Comparison of ENCODE assay signal across 9 mouse cellular contexts in the genomic region with DNA sequence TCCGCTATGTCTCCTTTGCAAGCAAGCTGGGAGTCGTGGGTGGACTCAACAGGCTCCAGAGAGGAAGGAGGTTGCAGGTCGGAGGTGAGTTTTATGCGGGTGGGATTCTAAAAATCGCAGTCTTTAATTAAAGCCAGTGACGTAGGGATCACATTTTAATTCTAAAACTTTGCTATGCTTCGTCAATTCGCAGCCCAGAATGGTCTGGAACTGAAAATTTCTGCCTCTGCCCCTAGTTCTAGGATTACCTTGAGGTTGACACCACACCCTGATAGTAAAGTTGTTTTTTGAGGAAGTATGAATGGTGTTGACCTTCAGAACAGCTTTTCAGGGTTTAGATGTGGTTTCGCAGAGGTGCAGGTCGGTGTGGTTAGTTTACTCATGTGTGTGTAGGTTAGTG. TPM values are rescaled to one million over a fixed set of nuclear protein-coding genes. Genes with fewer than 3 reads are reported as not detected.
DNase-seq lines count a peak whose midpoint lies in the region; ATAC-seq and TF ChIP-seq lines count a peak whose summit lies in the region.
"Had no signal": no experiment of that assay in that cellular context is flagged by ENCODE, and none has a peak within 500 bp of the region (broad histone marks: within the 10 kb centered on the region; RNA-seq: fewer than 3 reads in every experiment).

No protein-coding gene starts in this region.

- no peak for ATAC-seq in forebrain, postnatal 0 days
- ATAC-seq in liver, embryonic 15.5 days (ENCODE audit: insufficient read depth): no peak
- no peak for ATAC-seq in stomach, embryonic 16.5 days (ENCODE audit: insufficient read depth, low FRiP score)

- H3ac ChIP-seq in C2C12 (ENCODE audit: control insufficient read depth, insufficient read length, low read depth): peak overlapping the region; percentile 59

- peak overlapping the region; percentile 67 for H3K4me2 ChIP-seq in forebrain, postnatal 0 days (ENCODE audit: low read depth)
- peak overlapping the region; percentile 77 for H3K4me2 ChIP-seq in liver, embryonic 15.5 days
- peak overlapping the region; percentile 84 for H3K4me2 ChIP-seq in stomach, embryonic 16.5 days (ENCODE audit: low read depth, low read length)

- H3K9me3 ChIP-seq in forebrain, postnatal 0 days (ENCODE audit: low read length): no peaks in the 10 kb centered on the region
- no peaks in the 10 kb centered on the region for H3K9me3 ChIP-seq in liver, embryonic 15.5 days (replicated peaks)
- no peaks in the 10 kb centered on the region for H3K9me3 ChIP-seq in stomach, embryonic 16.5 days (replicated peaks; ENCODE audit: control insufficient read depth, low read length)

- H3K4me1 ChIP-seq in forebrain, postnatal 0 days (ENCODE audit: insufficient read depth): peaks cover 10% of the 10 kb centered on the region; the same call in 1 of the 2 replicates
- peaks cover 72% of the 10 kb centered on the region for H3K4me1 ChIP-seq in liver, embryonic 15.5 days (replicated peaks)
- peaks cover 18% of the 10 kb centered on the region for H3K4me1 ChIP-seq in stomach, embryonic 16.5 days (ENCODE audit: control insufficient read depth, insufficient read depth, low read length)

- H3K27me3 ChIP-seq in C2C12 (ENCODE audit: control insufficient read depth, insufficient read depth, insufficient read length): no peaks in the 10 kb centered on the region
- H3K27me3 ChIP-seq in forebrain, postnatal 0 days (ENCODE audit: insufficient read depth, low read length): no peaks in the 10 kb centered on the region
- no peaks in the 10 kb centered on the region for H3K27me3 ChIP-seq in liver, embryonic 15.5 days
- no peaks in the 10 kb centered on the region for H3K27me3 ChIP-seq in stomach, embryonic 16.5 days (ENCODE audit: control insufficient read depth, insufficient read depth, low read length)
- H3K27me3 ChIP-seq: Patski had no signal

- peak overlapping the region; percentile 98 for H3K27ac ChIP-seq in gastrocnemius, adult 2 months
- 0 out of 2 replicates have a peak overlapping the region, but pooled peaks have one; percentile 93 for H3K27ac ChIP-seq in forebrain, postnatal 0 days (ENCODE audit: low read depth, low read length)
- peak overlapping the region; percentile 100 for H3K27ac ChIP-seq in liver, embryonic 15.5 days (replicated peaks)
- H3K27ac ChIP-seq in stomach, embryonic 16.5 days (ENCODE audit: low read length): peak overlapping the region; percentile 94

- H3K79me3 ChIP-seq in C2C12 (ENCODE audit: low read depth): peaks cover 47% of the 10 kb centered on the region

- peak overlapping the region; percentile 98 for H3K9ac ChIP-seq in forebrain, postnatal 0 days
- H3K9ac ChIP-seq in liver, embryonic 15.5 days: peak overlapping the region; percentile 97
- H3K9ac ChIP-seq in stomach, embryonic 16.5 days (ENCODE audit: low read length): peak overlapping the region; percentile 99

- WGBS in forebrain, postnatal 0 days: 25% methylated on average over 10 of the region's 10 CpGs
- WGBS in liver, embryonic 15.5 days (ENCODE audit: insufficient replicate concordance): 9% methylated on average over 10 of the region's 10 CpGs
- 27% methylated on average over 10 of the region's 10 CpGs for WGBS in stomach, embryonic 16.5 days

- no peaks in the 10 kb centered on the region for H3K36me3 ChIP-seq in C2C12 (ENCODE audit: control insufficient read depth, insufficient read depth)
- 0 out of 2 replicates have a peak, but pooled peaks cover 4% of the 10 kb centered on the region for H3K36me3 ChIP-seq in forebrain, postnatal 0 days (ENCODE audit: insufficient read depth)
- peaks cover 28% of the 10 kb centered on the region for H3K36me3 ChIP-seq in liver, embryonic 15.5 days (replicated peaks)
- H3K36me3 ChIP-seq in stomach, embryonic 16.5 days (ENCODE audit: control insufficient read depth, insufficient read depth, low read length): no peaks in the 10 kb centered on the region

- no peak for DNase-seq in gastrocnemius, adult 2 months
- DNase-seq in gastrocnemius, postnatal 36 days: no peak
- no peak for DNase-seq in forebrain, postnatal 0 days
- DNase-seq in layer of hippocampus, adult 11-12 months (ENCODE audit: low spot score): no peak
- DNase-seq in cerebellum, adult 9-11 months: no peak

- intact Hi-C loops in gastrocnemius, adult 2 months (cut with DNase I): loop anchor here (5.0 kb wide), 1 partner anchor 47 kb away; a partner anchor contains a TSS
- intact Hi-C loops in gastrocnemius, postnatal 36 days (cut with DNase I): loop anchor here (5.0 kb wide), 1 partner anchor 57 kb away; no protein-coding TSS in a partner anchor

- peaks cover 60% of the 10 kb centered on the region for H3K79me2 ChIP-seq in C2C12 (ENCODE audit: control insufficient read depth, insufficient read depth)

- no peak for TF ChIP-seq CTCF in gastrocnemius, adult 2 months (IDR thresholded peaks at IDR 0.05)
- TF ChIP-seq CTCF in C2C12 (IDR thresholded peaks at IDR 0.05; ENCODE audit: control insufficient read depth, insufficient read depth, insufficient read length): no peak
- no peak for TF ChIP-seq CTCF in forebrain, postnatal 0 days (IDR thresholded peaks at IDR 0.05; ENCODE audit: low read depth)

- peak overlapping the region; percentile 100 for H3K4me3 ChIP-seq in gastrocnemius, adult 2 months
- peak overlapping the region; percentile 68 for H3K4me3 ChIP-seq in C2C12 (ENCODE audit: insufficient read depth, poor library complexity, severe bottlenecking)
- peak overlapping the region; percentile 81 for H3K4me3 ChIP-seq in forebrain, postnatal 0 days (ENCODE audit: low read depth, low read length)
- peak overlapping the region; percentile 95 for H3K4me3 ChIP-seq in liver, embryonic 15.5 days (replicated peaks)
- peak overlapping the region; percentile 88 for H3K4me3 ChIP-seq in stomach, embryonic 16.5 days (replicated peaks; ENCODE audit: low read length)

TF ChIP-seq in C2C12, 6 proteins besides CTCF, POLR2A, EP300 and RAD21:
- TF ChIP-seq MYOG (IDR thresholded peaks at IDR 0.05; ENCODE audit: control insufficient read depth, extremely low read depth, insufficient read length) (no peak), FOSL1 (IDR thresholded peaks at IDR 0.05; ENCODE audit: insufficient read depth, low read length, poor library complexity, severe bottlenecking) (no peak), USF1 (IDR thresholded peaks at IDR 0.05; ENCODE audit: low read depth) (no peak), MYOD1 (IDR thresholded peaks at IDR 0.05; ENCODE audit: control insufficient read depth, insufficient read length, low read depth) (no peak), MAX (IDR thresholded peaks at IDR 0.05) (no peak), CEBPB (IDR thresholded peaks at IDR 0.05; ENCODE audit: low read depth) (no peak)

RNA-seq across cellular contexts. Expression of a gene that starts 1.3 kb away (rescaled TPM):
- 10 to 100 TPM; 72.3 to 74.9 TPM for total RNA-seq in gastrocnemius, adult 2 months (2021)
- total RNA-seq in gastrocnemius, postnatal 36 days (2021): 10 to 100 TPM; 58.7 to 67.4 TPM
- 151 TPM for polyA plus RNA-seq in C2C12 (2012; fragmentation: generic; extraction: Trizol)
- 270 and 334 TPM in 2 replicates for total RNA-seq in forebrain, postnatal 0 days (2014; rRNA removed)
- polyA plus RNA-seq in forebrain, postnatal 0 days (2015; fragmentation: Nextera tagmentation; extraction: Ambion mirVana): 165 and 175 TPM in 2 replicates
- 135 and 144 TPM in 2 replicates for polyA plus RNA-seq in liver, embryonic 15.5 days (2015; fragmentation: Nextera tagmentation; extraction: Ambion mirVana)
- 176 and 187 TPM in 2 replicates for polyA plus RNA-seq in stomach, embryonic 16.5 days (2015; fragmentation: Nextera tagmentation; extraction: Ambion mirVana)

RNA-seq across cellular contexts. Expression of a gene that starts 49.1 kb away (rescaled TPM):
- total RNA-seq in gastrocnemius, adult 2 months (2021): 1 to 10 TPM in 1 of 2 experiments, under 1 TPM in 1; 0.98 to 7.7 TPM
- 1 to 10 TPM in 1 of 2 experiments, under 1 TPM in 1; 0.82 to 1.5 TPM for total RNA-seq in gastrocnemius, postnatal 36 days (2021)
- polyA plus RNA-seq in C2C12 (2012; fragmentation: generic; extraction: Trizol): 10.2 TPM
- total RNA-seq in forebrain, postnatal 0 days (2014; rRNA removed): 37.6 and 43.7 TPM in 2 replicates
- polyA plus RNA-seq in forebrain, postnatal 0 days (2015; fragmentation: Nextera tagmentation; extraction: Ambion mirVana): 21.5 and 21.8 TPM in 2 replicates
- polyA plus RNA-seq in liver, embryonic 15.5 days (2015; fragmentation: Nextera tagmentation; extraction: Ambion mirVana): 3.7 and 5.5 TPM in 2 replicates
- polyA plus RNA-seq in stomach, embryonic 16.5 days (2015; fragmentation: Nextera tagmentation; extraction: Ambion mirVana): 5.8 and 7.0 TPM in 2 replicates
